Mouse (Mus musculus): ENCODE results near the gene Pld5. TPM values are rescaled to one million over a fixed set of nuclear protein-coding genes. Genes with fewer than 3 reads are reported as not detected.

Gene Pld5
- polyA plus RNA-seq, 1 experiment, result not detected

DNA sequence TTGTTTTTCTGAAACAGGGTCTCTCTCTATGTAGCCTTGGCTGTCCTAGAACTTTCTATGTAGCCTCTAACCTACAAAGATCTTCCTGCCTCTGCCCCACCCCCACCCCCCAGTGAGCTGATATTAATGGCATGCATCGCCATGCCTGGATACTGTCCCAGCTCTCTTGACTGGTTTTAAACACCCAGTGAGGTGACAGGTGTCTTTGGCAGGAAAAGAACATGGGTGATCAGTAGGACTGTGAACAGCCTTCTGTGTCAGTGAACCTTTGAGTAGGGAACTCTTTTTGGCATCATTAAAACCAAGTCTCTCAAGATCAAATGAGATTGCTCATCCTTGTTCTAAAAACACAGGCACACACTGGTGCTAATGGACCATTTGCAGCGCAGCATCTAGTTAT is 313.3 kb downstream of the Pld5 start:
- TF ChIP-seq GATA1 (IDR thresholded peaks at IDR 0.05; ENCODE audit: low read length), result no peak

DNA sequence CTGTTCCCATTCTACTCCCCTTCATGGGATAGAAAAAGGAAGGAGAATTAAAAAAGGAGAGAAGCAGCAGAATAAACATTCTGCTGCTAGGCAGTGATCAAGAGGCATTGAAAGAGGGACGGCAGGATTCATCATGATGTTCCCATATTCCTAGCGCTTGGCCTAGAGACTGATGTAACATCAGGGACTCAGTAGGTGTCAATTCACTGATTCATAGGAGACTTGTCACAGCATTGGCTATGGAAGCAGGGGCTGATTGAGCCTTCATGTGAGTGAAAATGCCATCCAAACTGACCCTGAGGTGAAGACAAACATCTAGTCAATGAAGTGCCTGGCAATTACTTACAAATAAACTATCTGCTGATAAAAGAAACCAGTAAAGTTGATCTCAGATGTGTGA is 324.3 kb downstream of the Pld5 start:
- TF ChIP-seq GATA1 (IDR thresholded peaks at IDR 0.05; ENCODE audit: low read length), result no peak

DNA sequence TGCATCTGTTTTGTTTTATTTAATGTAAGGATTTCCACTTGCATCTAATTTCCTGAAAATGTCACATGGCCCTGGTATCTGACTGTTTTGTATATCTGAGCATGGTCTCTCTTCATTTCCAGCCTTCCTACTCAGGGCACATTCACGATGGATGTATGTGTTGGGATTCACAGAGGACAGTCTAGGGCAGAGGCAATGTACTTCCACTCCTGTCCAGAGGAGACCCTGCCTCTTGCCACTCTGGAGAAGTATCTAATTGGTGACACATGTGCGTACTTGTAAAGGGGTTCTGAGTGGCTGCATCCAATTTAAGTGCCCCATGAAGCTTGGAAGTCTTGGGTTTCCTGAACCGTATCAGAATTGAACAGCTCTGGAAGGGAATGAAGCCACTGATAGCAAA is 324.7 kb downstream of the Pld5 start:
- no peak for TF ChIP-seq GATA1 (IDR thresholded peaks at IDR 0.05; ENCODE audit: low read length)

DNA sequence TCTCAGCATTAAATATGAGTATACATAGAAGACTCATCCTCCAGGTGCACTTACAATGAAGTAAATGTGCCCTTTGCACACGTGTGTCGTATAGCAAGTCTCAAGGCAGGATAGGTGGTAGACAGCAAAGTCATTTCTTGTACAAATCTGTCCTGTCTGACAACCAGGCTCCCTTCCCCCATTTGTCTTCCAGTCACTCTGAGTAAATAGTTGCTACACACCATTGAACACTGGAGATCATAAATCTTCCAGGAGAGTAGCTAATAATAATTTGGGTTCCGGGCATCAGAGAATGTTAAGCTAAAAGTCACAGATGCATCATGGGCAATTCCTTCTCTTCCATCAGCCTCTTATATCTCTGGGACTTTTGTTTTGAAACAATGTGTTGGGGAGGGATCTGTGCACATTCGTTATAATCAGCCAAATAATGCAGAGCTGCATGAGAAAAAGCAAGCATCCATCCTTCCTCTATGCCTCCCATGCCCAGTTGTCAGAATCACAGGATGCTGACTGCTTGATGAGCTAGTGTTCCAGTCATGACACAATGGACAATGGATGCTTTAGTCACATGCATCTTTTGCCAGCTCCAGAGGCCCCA is 328.3 kb downstream of the Pld5 start:
- no peak for TF ChIP-seq GATA1 (IDR thresholded peaks at IDR 0.05; ENCODE audit: low read length)

DNA sequence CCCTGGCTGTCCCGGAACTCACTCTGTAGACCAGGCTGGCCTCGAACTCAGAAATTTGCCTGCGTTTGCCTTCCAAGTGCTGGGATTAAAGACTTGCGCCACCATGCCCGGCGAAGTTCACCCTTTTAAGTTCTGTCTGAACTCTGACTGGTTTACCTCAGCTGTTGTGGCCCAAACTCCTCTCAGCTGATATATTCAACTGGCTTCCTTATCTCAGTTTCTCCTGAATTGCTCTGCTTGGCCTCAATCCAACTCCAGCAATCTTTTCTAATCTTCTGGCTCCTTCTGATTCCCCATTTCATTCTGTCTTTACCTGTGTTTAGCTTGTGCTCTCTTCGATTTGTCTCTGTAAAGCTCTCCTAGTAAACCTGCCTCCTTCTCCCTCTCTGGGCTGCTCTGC is 331.9 kb downstream of the Pld5 start:
- no peak for TF ChIP-seq GATA1 (IDR thresholded peaks at IDR 0.05; ENCODE audit: low read length)

DNA sequence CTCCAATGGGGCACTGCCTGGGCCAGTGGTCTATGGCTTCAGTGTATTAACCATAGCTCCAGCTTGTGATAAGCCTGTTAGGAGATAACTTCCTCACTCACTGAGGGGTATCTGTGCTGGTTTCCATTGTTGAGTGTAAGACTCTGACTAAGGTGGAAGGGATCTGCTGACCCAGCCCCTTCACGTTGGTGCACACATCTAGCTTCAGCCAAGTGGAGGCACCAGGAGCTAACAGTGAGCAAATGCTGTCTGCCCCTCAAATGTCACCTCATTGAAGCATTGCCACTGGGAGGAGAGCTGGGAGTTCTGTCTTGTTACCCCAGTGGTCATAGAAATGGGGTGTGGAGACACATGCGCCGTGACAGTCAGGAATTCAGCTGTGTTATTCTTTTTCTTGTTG is 336.4 kb downstream of the Pld5 start:
- no peak for TF ChIP-seq GATA1 (IDR thresholded peaks at IDR 0.05; ENCODE audit: low read length)

DNA sequence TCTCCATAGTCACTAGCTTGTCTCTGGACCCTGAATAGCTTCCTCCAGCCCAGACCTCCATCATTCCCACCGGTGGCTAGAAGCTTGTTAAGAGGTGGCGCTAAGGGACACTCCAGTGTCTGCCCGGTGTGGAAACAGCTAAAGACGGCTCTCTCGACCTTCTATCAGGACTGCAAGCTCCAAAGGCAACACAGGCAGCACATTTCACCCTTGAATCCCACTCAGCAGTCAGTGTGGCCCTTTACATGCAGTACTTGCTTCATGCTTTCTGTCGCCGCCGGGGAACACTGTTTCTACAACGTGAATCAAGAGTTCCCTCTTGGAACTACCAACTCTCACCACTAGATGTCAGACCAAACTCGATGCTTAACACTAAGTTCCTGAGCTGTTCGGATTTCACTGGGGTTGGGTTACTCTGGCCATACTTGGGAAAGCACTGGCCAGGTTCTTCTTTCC is 338.8 kb downstream of the Pld5 start:
- TF ChIP-seq GATA1 (IDR thresholded peaks at IDR 0.05; ENCODE audit: low read length), result no peak

DNA sequence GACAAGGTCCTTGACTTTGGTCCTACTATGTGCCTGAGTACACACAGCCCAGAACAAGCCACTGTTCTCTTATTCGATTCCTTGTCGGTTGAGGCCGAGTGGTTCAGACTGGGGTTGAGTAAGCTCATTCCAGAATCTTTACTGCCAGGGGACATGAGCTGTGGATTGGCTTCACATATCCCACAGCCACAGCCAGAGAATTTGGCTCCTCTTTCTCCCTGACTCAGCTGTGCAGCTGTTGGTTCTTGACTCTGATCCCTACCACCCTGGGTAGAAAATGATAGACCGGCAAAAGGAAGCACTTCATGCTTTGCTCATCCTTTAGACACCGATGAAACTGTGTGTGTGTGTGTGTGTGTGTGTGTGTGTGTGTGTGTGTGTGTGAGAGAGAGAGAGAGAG is 343.7 kb downstream of the Pld5 start:
- no peak for TF ChIP-seq GATA1 (IDR thresholded peaks at IDR 0.05; ENCODE audit: low read length)

DNA sequence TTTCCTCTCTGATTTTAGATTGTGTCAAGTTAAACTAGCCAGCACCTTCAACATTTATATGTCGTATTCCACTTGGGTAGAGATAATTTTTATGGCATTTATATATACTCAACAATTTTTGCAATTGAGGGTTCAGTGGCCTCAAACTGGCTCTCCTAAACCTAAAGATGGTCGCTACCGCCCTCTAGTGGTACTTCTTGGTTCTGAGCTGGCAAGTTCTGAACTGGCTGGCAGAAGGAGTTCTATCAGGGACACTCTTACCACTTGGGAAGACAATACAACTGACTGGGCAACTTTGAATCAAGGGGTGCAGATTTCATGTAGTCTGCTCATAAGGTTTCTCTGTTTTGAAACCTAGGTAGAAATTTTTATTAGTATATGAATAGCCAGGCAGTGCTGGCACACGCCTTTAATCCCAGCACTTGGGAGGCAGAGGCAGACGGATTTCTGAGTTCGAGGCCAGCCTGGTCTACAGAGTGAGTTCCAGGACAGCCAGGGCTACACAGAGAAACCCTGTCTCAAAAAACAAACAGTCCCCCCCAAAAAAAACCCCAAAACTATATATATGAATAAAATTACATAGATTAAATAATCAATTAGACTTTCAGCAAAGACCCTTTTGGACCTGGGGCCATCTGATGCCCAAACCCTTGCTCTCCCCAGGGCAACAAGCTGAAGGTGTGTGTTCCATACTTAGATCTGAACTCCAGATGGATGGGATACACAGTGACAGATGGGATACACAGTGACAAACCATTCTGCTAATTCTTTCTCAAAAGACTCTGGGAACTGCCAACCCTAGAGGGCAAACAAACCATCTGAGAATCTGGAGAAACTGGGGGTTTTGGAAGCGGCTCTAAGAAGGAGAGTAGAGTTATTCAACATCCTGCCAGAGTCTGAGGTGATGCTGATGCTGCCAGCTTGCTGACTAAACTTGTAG is 351.0 kb downstream of the Pld5 start:
- no peak for TF ChIP-seq GATA1 (IDR thresholded peaks at IDR 0.05; ENCODE audit: low read length)

DNA sequence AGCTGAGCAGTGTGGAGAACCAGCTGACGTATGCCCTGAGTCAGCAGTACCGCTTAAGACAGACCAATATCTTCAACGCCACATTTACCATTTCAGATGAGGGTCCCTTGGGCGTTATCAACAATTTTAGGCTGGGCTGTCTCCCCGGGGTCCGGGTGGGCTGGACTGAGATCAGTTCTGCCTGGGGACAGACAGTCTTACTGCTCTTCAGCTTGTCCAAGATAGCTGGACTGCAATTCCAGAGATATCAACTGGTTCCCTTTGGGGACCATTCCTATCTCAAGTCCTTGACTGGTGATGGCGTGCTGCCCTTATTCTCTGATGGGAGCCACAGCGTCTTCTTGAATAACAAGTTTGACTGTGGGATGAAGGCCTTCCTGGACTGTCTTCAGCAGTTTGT is 354.0 kb downstream of the Pld5 start:
- TF ChIP-seq GATA1 (IDR thresholded peaks at IDR 0.05; ENCODE audit: low read length), result no peak

DNA sequence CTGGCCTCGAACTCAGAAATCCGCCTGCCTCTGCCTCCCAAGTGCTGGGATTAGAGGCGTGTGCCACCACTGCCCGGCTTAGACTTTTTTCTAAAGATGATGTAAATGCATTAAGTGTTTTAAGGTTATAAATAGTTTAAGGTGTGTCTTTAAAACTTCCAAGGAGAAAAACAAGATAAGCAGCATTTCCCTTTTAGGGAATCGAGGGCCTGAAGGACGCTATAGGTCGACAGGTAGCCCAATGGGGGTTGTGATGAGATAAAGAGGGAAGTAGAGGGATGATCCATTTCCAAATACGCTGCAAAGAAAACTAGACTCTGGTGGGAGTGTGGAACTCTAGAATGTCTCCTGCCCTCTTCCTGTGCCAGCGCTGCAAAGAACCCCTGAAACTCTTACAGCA is 355.1 kb downstream of the Pld5 start, which contains the start of gene Gm38100:
Gm38100 (plus strand) TSS at position 301 of the 400 bp plus-strand sequence.
- TF ChIP-seq GATA1 (IDR thresholded peaks at IDR 0.05; ENCODE audit: low read length), result no peak

DNA sequence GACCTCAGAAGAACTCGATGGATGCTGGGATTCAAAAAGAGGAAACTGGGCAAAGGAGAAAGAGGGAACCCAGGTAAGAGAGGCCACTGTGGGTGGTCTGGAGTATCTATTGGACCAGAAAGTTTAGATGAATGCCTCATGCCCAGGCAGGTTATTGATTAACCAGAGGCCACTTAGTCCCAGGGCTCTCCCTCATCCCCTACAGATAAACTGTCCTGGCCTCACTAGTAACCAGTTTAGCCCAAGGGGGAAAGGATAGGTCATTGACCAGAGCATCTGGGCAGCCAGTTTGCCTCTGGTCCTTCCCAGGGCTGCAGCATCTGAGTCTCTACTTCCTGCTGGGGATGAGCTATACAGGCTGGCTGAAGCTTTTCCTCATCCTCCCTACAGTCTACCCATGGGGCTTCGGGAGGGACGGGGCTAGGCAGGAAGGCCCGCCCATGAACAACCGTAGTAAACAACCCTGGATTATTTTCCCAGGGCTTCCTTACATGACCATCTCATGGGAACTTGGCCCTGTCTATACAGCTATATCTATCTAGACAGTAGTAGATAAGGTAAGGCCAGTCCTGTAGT is 361.3 kb downstream of the Pld5 start:
- no peak for TF ChIP-seq GATA1 (IDR thresholded peaks at IDR 0.05; ENCODE audit: low read length)

All from G1E-ER4 (cell line).